Mouse (Mus musculus): Measurements from ENCODE around the gene Gucy1a1.

- TF ChIP-seq CTCF (IDR thresholded peaks at IDR 0.05; ENCODE audit: borderline replicate concordance, insufficient read depth, low read length) (no peak), POLR2A (IDR thresholded peaks at IDR 0.05; ENCODE audit: low read depth, low read length) (no peak)
Observed at GRCm38 (mm10) chr3:82165937-82166336, 20.3 kb upstream of the Gucy1a1 start.

Measured in embryonic fibroblast, embryonic 13.5 days (primary cell).